Mouse (Mus musculus): ENCODE data around the gene Fry. TPM values are rescaled to one million over a fixed set of nuclear protein-coding genes. Genes with fewer than 3 reads are reported as not detected.

Fry gene
- polyA plus RNA-seq, 1 experiment, result 2.1 TPM

GRCm38 (mm10) chr5:150279387-150279786, 160.9 kb downstream of the Fry start:
- Histone ChIP-seq H3K79me2 (ENCODE audit: control insufficient read depth, insufficient read depth) (no peaks in the 10 kb centered on the region), H3K36me3 (ENCODE audit: control insufficient read depth, insufficient read depth) (no peaks in the 10 kb centered on the region), H3K27me3 (ENCODE audit: control insufficient read depth, insufficient read depth, insufficient read length) (no peaks in the 10 kb centered on the region), H3ac (ENCODE audit: control insufficient read depth, insufficient read length) (no peak overlapping the region), H3K4me2 (ENCODE audit: low read depth) (no peak overlapping the region), H3K4me3 (no peak overlapping the region)
- TF ChIP-seq MYOD1 (IDR thresholded peaks at IDR 0.05; ENCODE audit: control insufficient read depth in 1 of 3, insufficient read length in 2 of 3, low read depth in 2 of 3) (no peak), SRF (IDR thresholded peaks at IDR 0.05; ENCODE audit: control insufficient read depth, insufficient read length, low read depth) (no peak), TCF3 (IDR thresholded peaks at IDR 0.05; ENCODE audit: insufficient read length, low read depth) (no peak), POLR2AphosphoS2 (IDR thresholded peaks at IDR 0.05; ENCODE audit: insufficient read length, low read depth) (no peak), CEBPB (IDR thresholded peaks at IDR 0.05; ENCODE audit: insufficient read depth, poor library complexity, severe bottlenecking) (no peak), MAX (IDR thresholded peaks at IDR 0.05; ENCODE audit: low read depth) (no peak), E2F4 (IDR thresholded peaks at IDR 0.05; ENCODE audit: insufficient read depth) (no peak), USF1 (IDR thresholded peaks at IDR 0.05; ENCODE audit: low read depth) (no peak), MYOG (IDR thresholded peaks at IDR 0.05; ENCODE audit: control insufficient read depth in 1 of 3, insufficient read depth in 1 of 3, insufficient read length in 2 of 3, low read depth in 2 of 3) (no peak), POLR2A (IDR thresholded peaks at IDR 0.05; ENCODE audit: insufficient read length, low read depth) (no peak), TCF12 (IDR thresholded peaks at IDR 0.05; ENCODE audit: insufficient read depth, poor library complexity, severe bottlenecking) (no peak), REST (IDR thresholded peaks at IDR 0.05; ENCODE audit: insufficient read depth, insufficient read length) (no peak)

- H3K36me3 ChIP-seq (ENCODE audit: control insufficient read depth, insufficient read depth), result no peaks in the 10 kb centered on the region
These were observed 162.6 kb downstream of the Fry start for GRCm38 (mm10) chr5:150281084-150281483.

GRCm38 (mm10) chr5:150282091-150282490, 163.6 kb downstream of the Fry start:
- TF ChIP-seq CEBPB (IDR thresholded peaks at IDR 0.05; ENCODE audit: insufficient read depth, poor library complexity, severe bottlenecking), result no peak
- no peak for TF ChIP-seq SRF (IDR thresholded peaks at IDR 0.05; ENCODE audit: control insufficient read depth, insufficient read length, low read depth)
- no peak for TF ChIP-seq REST (IDR thresholded peaks at IDR 0.05; ENCODE audit: insufficient read depth, insufficient read length)
- TF ChIP-seq E2F4 (IDR thresholded peaks at IDR 0.05; ENCODE audit: insufficient read depth), result no peak
- no peak for TF ChIP-seq MYOD1 (IDR thresholded peaks at IDR 0.05; ENCODE audit: control insufficient read depth in 1 of 3, insufficient read length in 2 of 3, low read depth in 2 of 3)
- no peak for TF ChIP-seq TCF3 (IDR thresholded peaks at IDR 0.05; ENCODE audit: insufficient read length, low read depth)
- TF ChIP-seq TCF12 (IDR thresholded peaks at IDR 0.05; ENCODE audit: insufficient read depth, poor library complexity, severe bottlenecking), result no peak
- no peak for TF ChIP-seq MAX (IDR thresholded peaks at IDR 0.05; ENCODE audit: low read depth)
- TF ChIP-seq POLR2AphosphoS2 (IDR thresholded peaks at IDR 0.05; ENCODE audit: insufficient read length, low read depth), result no peak
- Histone ChIP-seq H3K36me3 (ENCODE audit: control insufficient read depth, insufficient read depth) (no peaks in the 10 kb centered on the region), H3K79me2 (ENCODE audit: control insufficient read depth, insufficient read depth) (no peaks in the 10 kb centered on the region), H3K4me3 (no peak overlapping the region), H3K4me2 (ENCODE audit: low read depth) (no peak overlapping the region), H3ac (ENCODE audit: control insufficient read depth, insufficient read length) (no peak overlapping the region), H3K27me3 (ENCODE audit: control insufficient read depth, insufficient read depth, insufficient read length) (no peaks in the 10 kb centered on the region)

More at GRCm38 (mm10) chr5:150281084-150281483, 162.6 kb downstream of the Fry start:
- no peaks in the 10 kb centered on the region for H3K79me2 ChIP-seq (ENCODE audit: control insufficient read depth, insufficient read depth)
- H3ac ChIP-seq (ENCODE audit: control insufficient read depth, insufficient read length), result no peak overlapping the region
- TF ChIP-seq USF1 (IDR thresholded peaks at IDR 0.05; ENCODE audit: low read depth), result no peak
- TF ChIP-seq SRF (IDR thresholded peaks at IDR 0.05; ENCODE audit: control insufficient read depth, insufficient read length, low read depth), result no peak
- no peak overlapping the region for H3K4me3 ChIP-seq
- no peaks in the 10 kb centered on the region for H3K27me3 ChIP-seq (ENCODE audit: control insufficient read depth, insufficient read depth, insufficient read length)
- H3K4me2 ChIP-seq (ENCODE audit: low read depth), result no peak overlapping the region

- Histone ChIP-seq H3K4me3 (no peak overlapping the region), H3K79me2 (ENCODE audit: control insufficient read depth, insufficient read depth) (no peaks in the 10 kb centered on the region), H3K4me2 (ENCODE audit: low read depth) (no peak overlapping the region), H3K36me3 (ENCODE audit: control insufficient read depth, insufficient read depth) (no peaks in the 10 kb centered on the region), H3ac (ENCODE audit: control insufficient read depth, insufficient read length) (no peak overlapping the region), H3K27me3 (ENCODE audit: control insufficient read depth, insufficient read depth, insufficient read length) (no peaks in the 10 kb centered on the region)
- no peak for TF ChIP-seq POLR2A (IDR thresholded peaks at IDR 0.05; ENCODE audit: insufficient read length, low read depth)
- no peak for TF ChIP-seq E2F4 (IDR thresholded peaks at IDR 0.05; ENCODE audit: insufficient read depth)
- TF ChIP-seq MYOG (IDR thresholded peaks at IDR 0.05; ENCODE audit: control insufficient read depth in 1 of 3, insufficient read depth in 1 of 3, insufficient read length in 2 of 3, low read depth in 2 of 3), result no peak
- no peak for TF ChIP-seq TCF12 (IDR thresholded peaks at IDR 0.05; ENCODE audit: insufficient read depth, poor library complexity, severe bottlenecking)
- TF ChIP-seq TCF3 (IDR thresholded peaks at IDR 0.05; ENCODE audit: insufficient read length, low read depth), result no peak
- no peak for TF ChIP-seq POLR2AphosphoS2 (IDR thresholded peaks at IDR 0.05; ENCODE audit: insufficient read length, low read depth)
- TF ChIP-seq CEBPB (IDR thresholded peaks at IDR 0.05; ENCODE audit: insufficient read depth, poor library complexity, severe bottlenecking), result no peak
- TF ChIP-seq MAX (IDR thresholded peaks at IDR 0.05; ENCODE audit: low read depth), result no peak
- TF ChIP-seq USF1 (IDR thresholded peaks at IDR 0.05; ENCODE audit: low read depth), result no peak
- TF ChIP-seq MYOD1 (IDR thresholded peaks at IDR 0.05; ENCODE audit: control insufficient read depth in 1 of 3, insufficient read length in 2 of 3, low read depth in 2 of 3), result no peak
- TF ChIP-seq REST (IDR thresholded peaks at IDR 0.05; ENCODE audit: insufficient read depth, insufficient read length), result no peak
- no peak for TF ChIP-seq SRF (IDR thresholded peaks at IDR 0.05; ENCODE audit: control insufficient read depth, insufficient read length, low read depth)
These were observed 169.5 kb downstream of the Fry start for GRCm38 (mm10) chr5:150287949-150288348.

- Histone ChIP-seq H3ac (ENCODE audit: control insufficient read depth, insufficient read length) (no peak overlapping the region), H3K4me2 (ENCODE audit: low read depth) (no peak overlapping the region), H3K79me2 (ENCODE audit: control insufficient read depth, insufficient read depth) (no peaks in the 10 kb centered on the region), H3K4me3 (no peak overlapping the region), H3K36me3 (ENCODE audit: control insufficient read depth, insufficient read depth) (no peaks in the 10 kb centered on the region), H3K27me3 (ENCODE audit: control insufficient read depth, insufficient read depth, insufficient read length) (no peaks in the 10 kb centered on the region)
- TF ChIP-seq POLR2A (IDR thresholded peaks at IDR 0.05; ENCODE audit: insufficient read length, low read depth) (no peak), MYOG (IDR thresholded peaks at IDR 0.05; ENCODE audit: control insufficient read depth in 1 of 3, insufficient read depth in 1 of 3, insufficient read length in 2 of 3, low read depth in 2 of 3) (no peak), MAX (IDR thresholded peaks at IDR 0.05; ENCODE audit: low read depth) (no peak), E2F4 (IDR thresholded peaks at IDR 0.05; ENCODE audit: insufficient read depth) (no peak), MYOD1 (IDR thresholded peaks at IDR 0.05; ENCODE audit: control insufficient read depth in 1 of 3, insufficient read length in 2 of 3, low read depth in 2 of 3) (no peak), TCF12 (IDR thresholded peaks at IDR 0.05; ENCODE audit: insufficient read depth, poor library complexity, severe bottlenecking) (no peak), TCF3 (IDR thresholded peaks at IDR 0.05; ENCODE audit: insufficient read length, low read depth) (no peak), REST (IDR thresholded peaks at IDR 0.05; ENCODE audit: insufficient read depth, insufficient read length) (no peak), POLR2AphosphoS2 (IDR thresholded peaks at IDR 0.05; ENCODE audit: insufficient read length, low read depth) (no peak), SRF (IDR thresholded peaks at IDR 0.05; ENCODE audit: control insufficient read depth, insufficient read length, low read depth) (no peak)
These were observed 171.2 kb downstream of the Fry start for GRCm38 (mm10) chr5:150289611-150290010.
